Mouse (Mus musculus) MEL (cell line): ENCODE results near the gene Mpp4. TPM values are rescaled to one million over a fixed set of nuclear protein-coding genes. Genes with fewer than 3 reads are reported as not detected.

Source experiments
- DNase-seq: peaks from one replicate; pipeline ENCODE4 v3.0.0; 2011; ENCODE audit warnings: low read depth, low spot score
- H3K27ac ChIP-seq: 2 replicates; pipeline ENCODE4 v1.5.1; 2012; ENCODE audit warnings: low read depth, mild to moderate bottlenecking, control low read depth, low read length, moderate library complexity; ENCODE audit not compliant: control insufficient read depth
- H3K27me3 ChIP-seq, 2 experiments: fragments of 150-350 bp in 1 of 2; sonication (generic) in 1 of 2; 2 replicates each; pipeline ENCODE4 v1.6.1; 2012; ENCODE audit warnings: low read length in 2 of 2, mild to moderate bottlenecking in 2 of 2, improper control_type of control experiment in 1 of 2, moderate library complexity in 1 of 2; ENCODE audit not compliant: insufficient read depth in 2 of 2, control insufficient read depth in 1 of 2
- H3K36me3 ChIP-seq, 2 experiments: 2 replicates each; pipeline ENCODE4 v1.6.1; 2012 to 2014; ENCODE audit warnings: low read length in 2 of 2, improper control_type of control experiment in 1 of 2, inconsistent platforms in 1 of 2, mild to moderate bottlenecking in 1 of 2; ENCODE audit not compliant: insufficient read depth in 2 of 2, control insufficient read depth in 1 of 2
- H3K4me1 ChIP-seq, 2 experiments: fragments of 150-350 bp in 1 of 2; sonication (generic) in 1 of 2; 2 replicates each; pipeline ENCODE4 v1.6.1; 2012; ENCODE audit warnings: low read length in 2 of 2, improper control_type of control experiment in 1 of 2, mild to moderate bottlenecking in 1 of 2; ENCODE audit not compliant: insufficient read depth in 2 of 2, control insufficient read depth in 1 of 2
- H3K4me3 ChIP-seq, 2 experiments: fragments of 150-350 bp in 1 of 2; sonication (generic) in 1 of 2; 2 replicates each; pipeline ENCODE4 v1.5.1; 2012; ENCODE audit warnings: low read depth in 2 of 2, low read length in 2 of 2, mild to moderate bottlenecking in 2 of 2, moderate library complexity in 2 of 2, control low read depth in 1 of 2, improper control_type of control experiment in 1 of 2; ENCODE audit not compliant: control insufficient read depth in 1 of 2, insufficient read depth in 1 of 2
- H3K79me2 ChIP-seq: 2 replicates; pipeline ENCODE4 v1.6.1; 2012; ENCODE audit warnings: mild to moderate bottlenecking, low read length, moderate library complexity; ENCODE audit not compliant: control insufficient read depth, poor library complexity, insufficient read depth
- H3K9ac ChIP-seq: 2 replicates; pipeline ENCODE4 v1.6.1; 2012; ENCODE audit warnings: low read depth, mild to moderate bottlenecking, control low read depth, low read length, moderate library complexity; ENCODE audit not compliant: control insufficient read depth, poor library complexity, severe bottlenecking
- H3K9me3 ChIP-seq: fragments of 150-350 bp; sonication (generic); replicated peaks from 2 replicates; pipeline ENCODE4 v1.6.1; 2012; ENCODE audit warnings: mild to moderate bottlenecking, low read length, improper control_type of control experiment, moderate library complexity; ENCODE audit not compliant: insufficient read depth
- EP300 ChIP-seq, 2 experiments: IDR thresholded peaks; 2 replicates each; pipeline ENCODE4 v1.6.1; 2011; ENCODE audit warnings: improper control_type of control experiment in 2 of 2, low read length in 2 of 2, low read depth in 1 of 2, mild to moderate bottlenecking in 1 of 2
- ETS1 ChIP-seq: IDR thresholded peaks from 2 replicates; pipeline ENCODE4 v1.6.1; 2012; ENCODE audit warnings: low read depth, mild to moderate bottlenecking, inconsistent platforms, low read length, improper control_type of control experiment, moderate library complexity
- GABPA ChIP-seq: IDR thresholded peaks from 2 replicates; pipeline ENCODE4 v1.6.1; 2012; ENCODE audit warnings: low read depth, mild to moderate bottlenecking, inconsistent platforms, low read length, improper control_type of control experiment, moderate library complexity
- GATA1 ChIP-seq: IDR thresholded peaks from 2 replicates; pipeline ENCODE4 v1.6.1; 2011; ENCODE audit warnings: low read depth, low read length, improper control_type of control experiment
- HCFC1 ChIP-seq: IDR thresholded peaks from 2 replicates; pipeline ENCODE4 v1.6.1; 2012; ENCODE audit warnings: low read depth, mild to moderate bottlenecking, inconsistent platforms, low read length, improper control_type of control experiment, moderate library complexity
- KAT2A ChIP-seq: conservative IDR thresholded peaks from 2 replicates; pipeline ENCODE4 v1.6.1; 2012; ENCODE audit warnings: low read depth, low read length, improper control_type of control experiment, inconsistent platforms
- MAFK ChIP-seq: IDR thresholded peaks from 2 replicates; pipeline ENCODE4 v1.6.1; 2011; ENCODE audit warnings: low read depth, mild to moderate bottlenecking, low read length, improper control_type of control experiment, borderline replicate concordance
- MAZ ChIP-seq: IDR thresholded peaks from 2 replicates; pipeline ENCODE4 v1.6.1; 2012; ENCODE audit warnings: low read depth, mild to moderate bottlenecking, inconsistent platforms, low read length, improper control_type of control experiment
- MYB ChIP-seq: IDR thresholded peaks from 2 replicates; pipeline ENCODE4 v1.6.1; 2011; ENCODE audit warnings: mild to moderate bottlenecking, low read depth, low read length, improper control_type of control experiment
- NRF1 ChIP-seq: IDR thresholded peaks from 2 replicates; pipeline ENCODE4 v1.6.1; 2014; ENCODE audit warnings: low read depth, mild to moderate bottlenecking, inconsistent platforms, low read length, improper control_type of control experiment, moderate library complexity; ENCODE audit not compliant: poor library complexity, insufficient read depth, severe bottlenecking
- RAD21 ChIP-seq: IDR thresholded peaks from 2 replicates; pipeline ENCODE4 v1.6.1; 2011; ENCODE audit warnings: mild to moderate bottlenecking, low read depth, low read length, improper control_type of control experiment
- SIN3A ChIP-seq: IDR thresholded peaks from 2 replicates; pipeline ENCODE4 v1.6.1; 2012; ENCODE audit warnings: low read length, improper control_type of control experiment, inconsistent platforms
- TBP ChIP-seq: IDR thresholded peaks from 2 replicates; pipeline ENCODE4 v1.8.0; 2011; ENCODE audit warnings: low read depth, low read length, improper control_type of control experiment
- TCF12 ChIP-seq: IDR thresholded peaks from 2 replicates; pipeline ENCODE4 v1.6.1; 2014; ENCODE audit warnings: low read depth, mild to moderate bottlenecking, inconsistent platforms, low read length, improper control_type of control experiment, moderate library complexity
- UBTF ChIP-seq: IDR thresholded peaks from 2 replicates; pipeline ENCODE4 v1.6.1; 2012; ENCODE audit warnings: low read depth, mild to moderate bottlenecking, inconsistent platforms, low read length, improper control_type of control experiment, moderate library complexity, borderline replicate concordance; ENCODE audit not compliant: insufficient read depth
- ZNF384 ChIP-seq: IDR thresholded peaks from 2 replicates; pipeline ENCODE4 v1.6.1; 2012; ENCODE audit warnings: low read depth, mild to moderate bottlenecking, inconsistent platforms, low read length, improper control_type of control experiment
- polyA plus RNA-seq, 2 experiments: library from polyadenylated mRNA; stranded (reverse) in 1 of 2; unstranded in 1 of 2; fragments of >175 nt in 1 of 2; fragments of >200 nt in 1 of 2; gene quantifications; 2 replicates each; pipeline versions ENCODE4 v1.2.1 to v1.2.4; 2012; ENCODE audit warnings: low replicate concordance in 2 of 2, low read depth in 1 of 2; ENCODE audit not compliant: insufficient read length in 2 of 2, insufficient read depth in 1 of 2, missing spikeins in 1 of 2
- total RNA-seq: library from RNA; depleted of rRNA; stranded (reverse); fragments of 300-350 nt; gene quantifications from 2 replicates; pipeline ENCODE4 v1.2.3, GENCODE M21; 2012

Mpp4 gene
- total and polyA plus RNA-seq, 3 experiments = 0.19 to 0.23 TPM; not detected in 1

- Histone ChIP-seq H3K79me2 (no peaks in the 10 kb centered on the region), H3K4me3 (no peak overlapping the region), H3K9ac (0 out of 2 replicates have a peak overlapping the region, but pooled peaks have one; percentile 16), H3K27ac (peak overlapping the region; percentile 45; the same call in 1 of the 2 replicates), H3K27me3 (no peaks in the 10 kb centered on the region), H3K9me3 (no peaks in the 10 kb centered on the region), H3K36me3 (peaks cover 0 to 23% of the 10 kb centered on the region in 2 experiments; a peak in 2 of 4 replicates), H3K4me1 (peaks cover 5 to 21% of the 10 kb centered on the region in 2 experiments)
- DNase-seq = peak; percentile 11
- TF ChIP-seq MAZ (no peak), TCF12 (peak; percentile 50), GATA1 (peak; percentile 54), EP300 (IDR thresholded peaks at IDR 0.05; ENCODE audit: low read depth in 1 of 2, low read length in 2 of 2) (peak in 1 of 2 experiments; percentile 65; a peak in 1 of 4 replicates)
These were observed 9.8 kb upstream of the Mpp4 start for GRCm38 (mm10) chr1:59173023-59173422.

DNA sequence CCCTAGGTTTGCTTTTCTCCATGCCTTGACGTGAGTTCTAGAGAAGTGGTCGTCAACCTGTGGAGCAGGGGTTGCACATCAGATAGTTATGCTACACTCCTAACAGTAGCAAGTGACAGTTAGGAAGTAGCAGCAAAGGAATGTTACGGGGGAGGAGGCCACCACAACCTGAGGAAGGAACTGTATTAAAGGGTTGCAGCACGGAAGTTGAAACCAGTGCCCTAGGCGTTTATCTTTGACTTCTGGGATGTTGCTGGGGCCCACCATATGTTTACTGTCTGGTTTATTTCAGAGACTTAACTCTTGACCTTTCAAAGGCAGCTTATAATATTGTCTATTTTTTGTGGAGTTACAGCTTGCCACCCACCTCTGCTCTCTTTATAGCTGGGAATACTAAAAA lies 8.7 kb upstream of the Mpp4 start:
- Histone ChIP-seq H3K4me1 (peaks cover 5 to 21% of the 10 kb centered on the region in 2 experiments), H3K27ac (peak overlapping the region; percentile 80), H3K27me3 (no peaks in the 10 kb centered on the region), H3K4me3 (no peak overlapping the region), H3K9me3 (no peaks in the 10 kb centered on the region), H3K9ac (peak overlapping the region; percentile 29; the same call in 1 of the 2 replicates), H3K36me3 (peaks cover 0 to 23% of the 10 kb centered on the region in 2 experiments; a peak in 2 of 4 replicates), H3K79me2 (no peaks in the 10 kb centered on the region)
- peak; percentile 49 for DNase-seq
- TF ChIP-seq ETS1 = no peak
- no peak for TF ChIP-seq KAT2A
- peak in 1 of 2 experiments; percentile 66; a peak in 2 of 4 replicates for TF ChIP-seq EP300 (IDR thresholded peaks at IDR 0.05; ENCODE audit: low read depth in 1 of 2, low read length in 2 of 2)
- no peak for TF ChIP-seq NRF1
- TF ChIP-seq GABPA = no peak
- TF ChIP-seq ZNF384 = no peak
- no peak for TF ChIP-seq SIN3A
- no peak for TF ChIP-seq MAFK
- peak; percentile 67 for TF ChIP-seq MYB
- TF ChIP-seq GATA1 = 0 out of 2 replicates have a peak, but pooled peaks have one; percentile 27
- 0 out of 2 replicates have a peak, but pooled peaks have one; percentile 23 for TF ChIP-seq TBP
- no peak for TF ChIP-seq RAD21

DNA sequence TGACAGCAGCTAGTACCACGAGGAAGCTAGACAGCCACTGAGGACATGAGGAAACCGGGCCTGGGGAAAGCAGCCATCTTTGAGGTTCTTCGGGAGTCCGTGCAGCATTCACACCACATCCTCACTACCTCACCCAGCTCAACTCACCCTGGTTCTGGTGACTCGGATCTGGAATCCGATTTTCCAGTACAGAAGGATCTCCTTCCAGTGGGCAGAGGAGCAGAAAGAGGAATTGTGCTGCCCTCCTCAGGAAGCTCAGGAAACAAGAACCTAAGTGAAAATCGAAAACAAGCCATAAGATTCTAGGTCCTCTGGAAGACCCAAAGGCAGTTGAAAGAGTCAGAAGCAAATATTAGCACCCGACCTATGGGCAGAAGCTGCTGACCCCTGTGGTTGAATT lies 7.1 kb upstream of the Mpp4 start:
- H3K27me3 ChIP-seq = no peaks in the 10 kb centered on the region
- H3K36me3 ChIP-seq = peaks cover 0 to 23% of the 10 kb centered on the region in 2 experiments; a peak in 2 of 4 replicates
- H3K27ac ChIP-seq = no peak overlapping the region
- DNase-seq = no peak
- peaks cover 5 to 21% of the 10 kb centered on the region in 2 experiments for H3K4me1 ChIP-seq
- H3K4me3 ChIP-seq = no peak overlapping the region
- H3K9ac ChIP-seq = no peak overlapping the region
- no peaks in the 10 kb centered on the region for H3K9me3 ChIP-seq
- H3K79me2 ChIP-seq = no peaks in the 10 kb centered on the region
- TF ChIP-seq ZNF384 (no peak), UBTF (no peak), GABPA (no peak), HCFC1 (no peak)
